Mouse (Mus musculus) embryonic facial prominence, embryonic 10.5 days (tissue): ENCODE data around the gene B3gnt9. TPM values are rescaled to one million over a fixed set of nuclear protein-coding genes. Genes with fewer than 3 reads are reported as not detected.

Experiments
- DNase-seq: peaks from one replicate; pipeline ENCODE4 v3.0.0-alpha.2; 2017; ENCODE audit warnings: low spot score
- H3K27ac ChIP-seq: fragments of 300-500 bp; sonication (generic); replicated peaks from 2 replicates; pipeline ENCODE4 v1.5.1; 2016; ENCODE audit warnings: mild to moderate bottlenecking
- H3K27me3 ChIP-seq: fragments of 300-500 bp; sonication (generic); replicated peaks from 2 replicates; pipeline ENCODE4 v1.6.1; 2016; ENCODE audit warnings: low read depth, mild to moderate bottlenecking; ENCODE audit not compliant: poor library complexity, severe bottlenecking
- H3K36me3 ChIP-seq: fragments of 300-500 bp; sonication (generic); replicated peaks from 2 replicates; pipeline ENCODE4 v1.6.1; 2016; ENCODE audit warnings: mild to moderate bottlenecking, moderate library complexity
- H3K4me1 ChIP-seq: fragments of 300-500 bp; sonication (generic); 2 replicates; pipeline ENCODE4 v1.6.1; 2016
- H3K4me3 ChIP-seq: fragments of 300-500 bp; sonication (generic); 2 replicates; pipeline ENCODE4 v1.5.1; 2016; ENCODE audit warnings: mild to moderate bottlenecking, moderate library complexity
- H3K9me3 ChIP-seq: fragments of 300-500 bp; sonication (generic); 2 replicates; pipeline ENCODE4 v1.6.1; 2016; ENCODE audit warnings: mild to moderate bottlenecking
- WGBS: fragments of 180-500 bp; shearing (Covaris S2); methylation state at CpG from one replicate; pipeline ENCODE4 v1.1.7; 2016; 5-methylcytosine and 5-hydroxymethylcytosine counted together
- polyA plus RNA-seq: library from polyadenylated mRNA; unstranded; fragments of >200 nt; fragmentation: Nextera tagmentation; extraction: Ambion mirVana; gene quantifications from 2 replicates; pipeline ENCODE4 v1.2.1, GENCODE M21; 2016

The B3gnt9 gene
- polyA plus RNA-seq, 1 experiment from 2014 or later = 1.6 TPM

DNA sequence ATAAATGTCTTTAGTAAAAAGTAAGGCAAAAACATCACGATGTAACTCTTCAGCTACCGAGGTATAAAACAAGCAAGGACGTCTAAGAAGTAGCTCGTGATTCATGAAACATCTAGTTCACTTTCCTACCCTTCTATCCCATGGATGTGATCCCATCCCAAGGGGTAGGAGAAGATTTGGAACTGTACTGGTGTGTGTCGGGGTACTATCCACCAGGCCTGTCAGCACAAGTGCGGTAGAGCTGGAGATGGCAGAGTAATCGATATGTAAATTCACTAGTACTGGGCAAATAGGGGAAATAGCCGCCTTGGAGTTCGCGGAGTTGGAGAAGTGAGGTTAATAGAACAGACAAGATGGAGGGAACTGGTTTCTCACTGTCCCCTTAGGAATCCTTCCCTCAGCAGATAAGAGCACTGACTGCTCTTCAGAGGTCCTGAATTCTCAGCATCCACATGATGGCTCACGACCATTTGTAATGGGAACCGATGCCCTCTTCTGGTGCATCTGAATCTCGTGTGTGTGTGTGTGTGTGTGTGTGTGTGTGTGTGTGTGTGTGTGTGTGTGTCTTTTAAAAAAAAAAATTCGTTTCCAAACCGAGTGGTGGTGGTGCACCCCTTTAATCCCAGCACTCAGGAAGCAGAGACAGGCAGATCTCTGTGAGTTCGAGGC, 8.4 kb upstream of the B3gnt9 start:
- Histone ChIP-seq H3K36me3 (no peaks in the 10 kb centered on the region), H3K27me3 (peaks cover 100% of the 10 kb centered on the region), H3K4me3 (peak overlapping the region; percentile 76), H3K9me3 (peaks cover 4% of the 10 kb centered on the region), H3K4me1 (peaks cover 47% of the 10 kb centered on the region), H3K27ac (no peak overlapping the region)
- DNase-seq = no peak
- WGBS = 40% methylated on average over 16 of the region's 16 CpGs

DNA sequence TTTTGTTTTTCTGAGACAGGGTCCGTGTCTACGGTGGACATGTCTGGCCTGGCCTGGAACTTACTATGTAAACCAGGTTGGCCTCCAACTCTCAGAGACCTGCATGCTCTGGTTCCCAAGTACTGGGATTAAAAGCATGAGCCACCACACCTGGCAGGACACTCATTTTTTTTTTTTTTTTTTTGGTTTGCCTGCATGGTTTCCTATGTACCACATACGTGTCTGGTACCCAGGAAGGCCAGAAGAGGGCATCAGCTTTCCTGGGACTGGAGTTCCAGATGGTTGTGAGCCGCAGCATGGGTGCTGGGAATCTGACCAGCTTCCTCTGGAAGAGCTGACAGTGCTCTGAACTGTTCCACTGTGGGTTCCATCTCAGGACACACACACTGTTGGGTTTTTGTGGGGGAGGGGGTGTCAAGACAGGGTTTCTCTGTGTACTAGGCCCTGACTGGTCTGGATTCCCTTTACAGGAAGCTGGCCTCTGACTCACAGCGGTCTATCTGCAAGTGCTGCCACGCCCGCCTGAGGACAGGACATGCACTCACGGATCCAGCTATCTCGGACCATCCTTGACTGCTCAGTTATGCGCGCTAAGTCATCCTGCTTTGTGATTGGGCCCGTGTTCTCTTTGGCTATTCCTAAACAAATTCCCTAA, 6.5 kb upstream of the B3gnt9 start:
- 83% methylated on average over 12 of the region's 12 CpGs for WGBS

DNA sequence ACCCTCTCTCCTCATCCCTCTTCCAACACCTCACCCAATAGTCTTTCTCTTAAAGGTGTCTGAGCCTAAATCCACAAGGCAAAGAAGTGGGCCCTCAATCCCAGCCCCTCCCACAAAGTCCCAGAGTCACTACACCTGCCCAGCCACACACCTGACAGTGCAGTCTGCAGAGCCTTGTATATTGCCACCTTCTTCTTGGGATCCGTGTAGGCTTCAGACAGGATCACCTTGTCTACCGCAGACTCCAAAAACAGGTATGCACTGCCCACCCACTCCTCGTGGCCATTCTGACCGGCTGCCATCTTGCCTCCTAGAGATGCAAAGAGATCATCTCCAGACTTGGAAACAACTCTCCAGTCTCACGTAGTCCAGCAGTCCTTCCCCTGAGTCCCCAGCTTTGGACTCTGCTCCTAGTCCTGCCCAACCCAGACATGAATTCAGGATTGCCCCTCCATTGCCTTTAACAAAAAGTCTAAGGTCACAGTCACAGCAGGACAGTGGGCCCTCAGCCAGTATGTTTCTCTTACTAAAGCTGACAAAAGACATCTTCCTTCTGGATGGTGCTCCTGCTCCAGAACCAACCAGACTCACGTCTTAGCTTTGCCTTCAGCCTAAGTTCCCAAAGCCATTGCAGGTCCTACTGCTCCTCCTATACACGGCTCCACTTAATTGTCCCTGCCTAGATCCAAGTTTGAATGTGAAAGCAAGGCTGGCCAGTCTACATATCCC, 5.6 kb upstream of the B3gnt9 start:
- no peaks in the 10 kb centered on the region; the same call in 1 of the 2 replicates for H3K9me3 ChIP-seq
- no peak overlapping the region for H3K27ac ChIP-seq
- WGBS = 63% methylated on average over 7 of the region's 7 CpGs
- no peak for DNase-seq
- no peaks in the 10 kb centered on the region for H3K36me3 ChIP-seq
- H3K4me3 ChIP-seq = no peak overlapping the region
- peaks cover 100% of the 10 kb centered on the region for H3K27me3 ChIP-seq
- peaks cover 32% of the 10 kb centered on the region for H3K4me1 ChIP-seq

More for the DNA sequence above, 6.5 kb upstream of the B3gnt9 start:
- Histone ChIP-seq H3K27ac (no peak overlapping the region), H3K27me3 (peaks cover 100% of the 10 kb centered on the region), H3K4me3 (no peak overlapping the region), H3K9me3 (peaks cover 4% of the 10 kb centered on the region), H3K4me1 (peaks cover 32% of the 10 kb centered on the region), H3K36me3 (no peaks in the 10 kb centered on the region)
- DNase-seq = no peak

DNA sequence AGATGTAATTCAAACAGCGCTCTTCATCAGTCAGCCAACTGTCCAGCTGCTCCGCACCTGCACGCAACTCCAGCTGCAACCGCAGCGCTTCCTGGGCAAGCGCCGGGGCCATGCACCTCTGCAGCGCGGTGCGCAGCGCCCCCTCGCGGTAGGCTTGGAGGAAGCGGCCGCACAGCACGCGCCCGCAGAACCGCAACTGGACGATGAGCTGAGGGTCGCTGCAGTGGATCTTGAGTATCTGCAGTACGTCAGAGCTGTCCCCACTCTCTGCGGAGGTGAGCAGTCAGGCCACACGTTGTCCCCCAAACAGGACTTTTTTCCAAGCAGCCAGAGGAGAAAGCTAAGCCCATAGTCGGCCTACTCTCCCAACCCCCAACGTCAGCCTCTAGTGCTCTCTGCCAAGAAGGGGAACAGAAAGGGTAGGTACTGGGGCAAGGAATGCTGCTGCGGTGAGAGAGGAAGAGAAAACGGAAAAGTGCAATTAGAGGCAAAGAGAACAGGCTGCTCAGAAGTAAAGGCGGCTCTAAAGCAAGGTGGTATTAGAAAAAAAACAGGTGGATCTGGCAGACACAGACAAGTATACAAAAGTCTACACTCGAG, 4.9 kb upstream of the B3gnt9 start:
- Histone ChIP-seq H3K4me3 (peak overlapping the region; percentile 57), H3K9me3 (no peaks in the 10 kb centered on the region; the same call in 1 of the 2 replicates), H3K36me3 (no peaks in the 10 kb centered on the region), H3K4me1 (peaks cover 34% of the 10 kb centered on the region), H3K27ac (no peak overlapping the region), H3K27me3 (peaks cover 100% of the 10 kb centered on the region)
- peak; percentile 89 for DNase-seq
- WGBS = 3% methylated on average over 30 of the region's 30 CpGs

DNA sequence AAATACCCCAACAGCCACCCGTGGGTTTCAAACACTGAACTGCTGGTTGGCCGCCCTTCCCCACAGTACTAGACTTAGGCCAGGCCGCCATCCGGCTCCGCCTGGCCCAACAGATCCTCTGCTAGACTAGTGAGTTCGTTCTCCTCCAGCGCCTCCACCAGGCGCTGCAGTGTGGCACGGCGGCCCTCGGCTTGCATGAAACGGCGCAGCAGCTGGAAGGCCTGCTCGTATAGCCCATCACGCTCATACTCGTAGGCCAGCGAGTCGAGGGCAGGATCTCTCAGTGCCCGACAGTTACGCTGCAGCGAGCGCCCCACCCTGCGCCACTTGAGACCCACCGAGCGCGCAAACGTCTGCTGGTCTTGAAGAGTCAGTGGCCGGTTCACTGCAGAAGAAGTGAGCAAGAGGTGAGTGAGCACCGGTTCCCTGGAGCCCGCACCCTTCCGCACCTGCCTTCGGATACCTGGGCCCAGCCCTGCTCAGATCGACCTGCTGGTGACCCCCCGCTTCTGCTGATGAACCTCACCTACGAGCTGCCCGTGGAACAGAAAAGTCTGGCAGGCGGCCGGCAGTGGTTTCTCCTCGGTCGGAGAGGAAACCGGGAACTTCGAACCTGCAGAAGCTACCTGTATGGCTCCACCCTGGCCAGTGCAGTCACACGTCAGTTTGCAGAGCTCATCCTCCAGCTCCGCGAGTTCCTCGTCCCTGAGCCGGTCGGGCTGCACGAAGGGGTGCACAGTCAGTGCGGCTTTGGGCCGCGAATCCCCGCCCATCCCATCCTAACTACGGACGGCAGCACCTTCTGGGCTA, 4.2 kb upstream of the B3gnt9 start:
- peak; percentile 70 for DNase-seq
- no peaks in the 10 kb centered on the region; the same call in 1 of the 2 replicates for H3K9me3 ChIP-seq
- peaks cover 96% of the 10 kb centered on the region for H3K27me3 ChIP-seq
- H3K36me3 ChIP-seq = no peaks in the 10 kb centered on the region
- WGBS = 2% methylated on average over 55 of the region's 55 CpGs
- peak overlapping the region; percentile 57 for H3K4me3 ChIP-seq
- H3K4me1 ChIP-seq = peaks cover 34% of the 10 kb centered on the region
- H3K27ac ChIP-seq = no peak overlapping the region

DNA sequence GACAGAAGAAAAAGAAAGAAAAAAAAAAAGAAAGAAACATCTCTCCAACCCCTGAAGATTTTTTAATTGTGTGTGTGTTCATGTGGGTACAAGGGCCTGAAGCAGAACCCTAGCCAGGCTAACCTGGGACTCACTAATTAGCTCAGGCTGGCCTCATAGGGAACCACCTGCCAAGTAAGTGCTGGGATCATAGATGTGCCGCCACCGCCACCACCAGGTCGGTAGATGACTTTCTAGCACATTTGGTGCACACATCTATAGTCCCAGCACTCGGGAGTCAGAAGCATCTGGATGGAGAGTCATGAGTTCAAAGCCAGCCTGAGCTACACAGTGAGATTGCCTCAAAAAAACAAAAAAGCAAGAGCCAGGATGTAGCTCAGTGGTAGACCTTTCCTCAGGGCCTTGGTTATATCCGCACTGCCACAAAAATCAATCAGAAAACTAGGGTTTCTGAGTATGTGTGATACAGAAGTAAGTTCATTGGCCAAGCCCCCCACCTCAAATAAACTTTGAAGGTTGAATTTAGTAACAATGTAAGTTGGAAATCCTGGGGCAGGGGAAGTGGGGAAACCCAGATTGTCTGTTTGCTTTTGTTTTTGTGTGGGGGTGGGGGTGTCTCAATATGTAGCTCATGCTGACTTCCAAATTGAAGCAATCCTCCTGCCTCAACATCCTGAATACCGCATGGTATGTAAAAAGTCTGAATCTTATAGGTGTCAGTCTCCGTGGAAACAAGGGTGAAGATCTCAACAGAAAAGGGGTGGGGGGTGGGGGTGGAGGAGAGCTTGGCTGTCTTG, 2.6 kb upstream of the B3gnt9 start:
- Histone ChIP-seq H3K4me3 (no peak overlapping the region), H3K4me1 (peaks cover 37% of the 10 kb centered on the region), H3K36me3 (peaks cover 7% of the 10 kb centered on the region), H3K27ac (no peak overlapping the region), H3K9me3 (no peaks in the 10 kb centered on the region; the same call in 1 of the 2 replicates), H3K27me3 (peaks cover 83% of the 10 kb centered on the region)
- WGBS = 66% methylated on average over 7 of the region's 7 CpGs
- no peak for DNase-seq

DNA sequence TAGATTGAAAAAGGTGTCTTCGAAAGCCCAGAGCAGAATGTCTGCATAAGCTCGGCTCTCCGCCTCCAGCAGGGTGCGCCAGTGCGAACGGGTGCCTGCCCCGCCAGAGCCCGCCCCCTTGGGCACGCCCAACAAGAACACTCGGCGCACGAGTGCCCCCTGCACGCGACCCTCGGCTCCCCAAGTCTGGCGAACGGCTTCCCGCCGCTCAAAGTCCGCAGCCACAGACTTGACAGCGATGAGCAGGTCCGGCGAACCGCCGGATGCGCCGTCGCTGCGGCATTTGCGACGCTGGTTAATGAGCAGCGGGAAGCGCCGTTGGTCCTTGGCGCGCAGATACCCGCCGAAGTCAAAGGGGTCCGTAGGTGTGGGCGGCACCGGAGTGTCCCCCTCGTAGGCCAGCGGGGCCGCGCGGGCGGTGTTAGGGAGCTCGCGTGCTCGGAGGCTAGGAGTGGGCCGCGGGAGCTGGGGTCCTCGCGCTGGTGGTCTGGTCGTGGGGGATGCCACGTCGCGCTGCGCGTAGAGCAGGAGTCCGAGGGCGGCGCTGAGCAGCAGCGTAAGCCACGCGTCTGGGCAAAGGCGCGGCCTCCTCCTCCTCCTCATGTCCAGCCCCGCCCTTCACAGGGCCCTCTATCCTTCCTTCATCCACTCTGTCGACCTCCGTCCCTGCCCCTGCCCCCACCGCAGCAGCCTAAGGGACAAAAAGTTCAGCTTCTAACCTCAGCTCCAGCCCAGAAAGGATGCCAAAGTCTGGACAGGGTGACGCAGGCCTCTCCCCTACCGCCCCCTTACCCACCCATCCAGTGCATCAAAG, 594 bp downstream of the B3gnt9 start:
- peak; percentile 94 for DNase-seq
- peaks cover 30% of the 10 kb centered on the region for H3K4me1 ChIP-seq
- H3K9me3 ChIP-seq = no peaks in the 10 kb centered on the region
- peak overlapping the region; percentile 82 for H3K27ac ChIP-seq
- under 1% methylated on average over 74 of the region's 74 CpGs for WGBS
- H3K4me3 ChIP-seq = peak overlapping the region; percentile 72
- H3K36me3 ChIP-seq = peaks cover 38% of the 10 kb centered on the region
- peaks cover 52% of the 10 kb centered on the region for H3K27me3 ChIP-seq

DNA sequence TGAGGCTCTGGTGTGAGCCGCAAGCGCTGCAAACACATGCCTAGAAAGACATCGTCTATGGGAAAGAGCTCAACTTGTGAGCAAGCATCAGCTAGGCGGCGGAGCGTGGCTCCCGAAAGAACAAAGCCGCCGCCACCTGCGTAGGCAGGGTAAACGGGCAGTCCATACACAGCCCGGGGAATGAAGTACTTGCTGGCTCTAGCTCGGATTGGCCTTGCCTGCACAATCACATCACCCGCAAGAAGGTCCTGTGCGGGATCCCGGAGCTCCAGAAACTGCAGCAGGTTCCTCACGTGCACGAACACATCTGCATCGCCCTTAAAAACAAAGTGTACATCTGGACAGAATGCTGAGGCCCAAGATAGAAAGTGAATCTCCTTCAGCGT, 1.2 kb downstream of the B3gnt9 start:
- Histone ChIP-seq H3K27me3 (peaks cover 46% of the 10 kb centered on the region), H3K4me1 (peaks cover 24% of the 10 kb centered on the region), H3K27ac (no peak overlapping the region; the same call in 1 of the 2 replicates), H3K9me3 (no peaks in the 10 kb centered on the region), H3K4me3 (peak overlapping the region; percentile 72), H3K36me3 (peaks cover 44% of the 10 kb centered on the region)
- DNase-seq = no peak
- 37% methylated on average over 20 of the region's 20 CpGs for WGBS

DNA sequence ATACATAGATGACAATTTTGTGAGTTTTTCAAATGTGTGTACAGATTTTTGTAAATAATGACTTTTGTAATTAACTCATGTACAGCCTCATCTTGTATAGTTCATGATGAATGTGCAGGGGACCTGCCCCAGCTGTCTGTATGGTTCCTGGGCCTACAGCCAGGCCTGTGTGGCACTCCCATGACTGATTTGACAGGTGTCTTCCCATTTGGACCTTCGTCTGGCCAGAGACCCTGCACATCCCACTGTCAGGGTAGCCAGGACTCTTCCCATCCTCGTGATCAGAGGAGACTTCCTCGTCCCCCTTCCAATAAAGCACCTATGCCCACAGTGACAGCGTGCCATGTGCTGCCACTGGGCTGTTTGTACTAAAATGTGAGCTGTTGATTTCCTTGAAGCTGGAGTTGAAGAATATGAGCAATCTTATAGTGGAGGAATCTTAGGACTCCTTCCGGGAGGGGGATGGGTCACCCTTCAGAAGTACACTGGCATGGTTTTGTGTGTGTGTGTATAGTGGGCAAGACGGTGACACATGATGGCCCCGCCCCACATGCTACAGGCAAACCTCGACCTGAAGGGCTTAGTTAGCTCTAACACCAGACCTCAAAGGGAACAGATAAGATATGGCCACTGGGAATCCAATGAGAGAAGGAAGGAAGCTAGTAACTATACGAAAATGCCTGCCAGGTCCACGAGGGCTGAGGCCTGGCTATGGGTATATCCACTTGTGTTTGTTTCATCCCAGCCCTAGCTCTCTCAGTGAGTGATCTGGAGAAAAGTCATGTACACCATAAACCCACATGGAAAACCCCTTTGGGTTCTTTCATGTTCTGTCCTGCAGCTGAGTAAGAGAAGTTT, 2.0 kb downstream of the B3gnt9 start:
- H3K9me3 ChIP-seq = no peaks in the 10 kb centered on the region
- peaks cover 21% of the 10 kb centered on the region for H3K4me1 ChIP-seq
- DNase-seq = no peak
- 90% methylated on average over 10 of the region's 10 CpGs for WGBS
- H3K36me3 ChIP-seq = peaks cover 53% of the 10 kb centered on the region
- no peak overlapping the region for H3K4me3 ChIP-seq
- H3K27me3 ChIP-seq = peaks cover 37% of the 10 kb centered on the region
- H3K27ac ChIP-seq = no peak overlapping the region

DNA sequence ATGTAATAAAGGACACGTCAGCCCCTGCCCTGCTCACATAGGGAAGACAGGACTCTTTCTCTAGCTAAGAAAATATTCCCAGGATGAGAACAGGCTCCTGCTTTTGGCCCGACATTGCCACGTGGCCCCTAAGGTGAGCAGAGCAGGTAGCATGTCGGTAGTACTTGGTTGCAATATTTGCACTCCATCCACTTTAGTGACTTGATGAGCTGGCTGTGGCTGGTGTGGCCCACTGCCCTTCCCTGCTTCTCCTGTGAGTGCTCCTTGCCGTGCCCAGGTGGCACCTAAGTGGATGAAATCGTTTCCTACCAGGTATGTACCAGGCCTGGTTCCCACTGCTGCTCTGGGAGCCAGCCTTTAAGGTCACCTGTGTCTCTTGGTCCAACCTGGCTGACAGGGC, 3.0 kb downstream of the B3gnt9 start:
- 87% methylated on average over 6 of the region's 6 CpGs for WGBS
- H3K36me3 ChIP-seq = peaks cover 62% of the 10 kb centered on the region
- no peak for DNase-seq

More for the DNA sequence above, 3.0 kb downstream of the B3gnt9 start:
- H3K27me3 ChIP-seq = peaks cover 27% of the 10 kb centered on the region
- H3K9me3 ChIP-seq = no peaks in the 10 kb centered on the region
- H3K4me1 ChIP-seq = peaks cover 21% of the 10 kb centered on the region
- H3K27ac ChIP-seq = no peak overlapping the region
- H3K4me3 ChIP-seq = no peak overlapping the region
